Mouse (Mus musculus): ENCODE results near the gene Spon2.

The Spon2 gene

DNA sequence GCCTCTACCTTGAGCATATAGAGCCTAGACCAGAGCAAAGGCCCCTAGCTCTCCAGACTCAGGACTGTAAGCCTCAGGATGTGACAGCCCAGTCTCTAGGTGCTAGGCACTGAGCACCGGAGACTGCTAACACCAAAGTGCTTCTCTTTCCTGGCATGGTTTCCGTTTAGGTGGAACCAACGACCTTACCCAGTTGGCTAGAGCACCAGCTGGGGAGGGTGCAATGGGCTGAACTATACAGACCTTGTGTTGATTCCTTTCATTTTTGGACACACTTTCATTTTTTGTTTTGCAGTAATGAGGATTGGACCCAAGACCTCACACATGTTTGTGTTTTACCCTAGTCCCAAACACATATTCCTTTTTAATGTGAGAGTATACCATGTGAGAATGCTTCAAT is 7.7 kb downstream of the Spon2 start:
- Histone ChIP-seq H3K4me1 (replicated peaks; ENCODE audit: low read depth, low read length) (peaks cover 11% of the 10 kb centered on the region), H3K4me3 (replicated peaks; ENCODE audit: low read length) (no peak overlapping the region), H3K27me3 (ENCODE audit: insufficient read depth, low read length) (peaks cover 31% of the 10 kb centered on the region), H3K9me3 (ENCODE audit: low read length) (no peaks in the 10 kb centered on the region), H3K36me3 (ENCODE audit: insufficient read depth, low read length) (no peaks in the 10 kb centered on the region)
- TF ChIP-seq CTCF (conservative IDR thresholded peaks at IDR 0.05; ENCODE audit: low read length) (no peak), NANOG (IDR thresholded peaks at IDR 0.05; ENCODE audit: borderline replicate concordance, low read length) (no peak), POU5F1 (IDR thresholded peaks at IDR 0.05; ENCODE audit: borderline replicate concordance, low read length) (no peak)

DNA sequence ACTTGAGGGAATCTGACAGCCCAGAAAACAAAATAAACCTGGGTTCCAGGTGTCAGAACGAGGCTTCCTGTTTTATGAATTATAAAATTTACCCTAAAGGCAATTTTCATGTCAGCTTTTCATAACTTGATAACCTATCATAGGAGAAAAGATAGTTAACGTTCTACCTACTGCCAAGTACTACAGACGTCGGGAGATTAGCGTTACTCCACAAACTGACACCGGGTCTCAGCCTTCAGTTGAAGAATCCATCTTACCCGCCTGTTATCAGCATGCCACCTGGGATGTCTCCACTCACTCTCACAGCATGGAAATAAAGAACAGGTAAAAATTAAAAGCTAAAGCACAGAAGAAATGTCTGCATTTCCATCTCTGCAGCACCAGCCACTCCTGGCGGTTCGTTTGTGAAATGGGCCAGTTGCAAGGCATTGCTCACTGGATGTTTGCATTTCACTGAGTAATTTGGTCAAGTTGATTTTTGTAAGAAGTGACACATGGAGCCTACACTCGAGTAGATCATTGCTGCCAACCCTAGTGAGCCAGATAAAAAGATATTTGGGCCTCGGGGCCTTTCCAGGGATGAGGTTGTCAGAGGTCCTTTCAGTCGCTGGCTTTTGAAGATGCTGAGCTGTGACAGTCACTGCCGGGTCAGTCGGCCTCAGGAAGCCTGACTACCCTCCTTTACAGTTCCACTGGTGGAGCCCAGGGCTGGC is 9.6 kb downstream of the Spon2 start:
- no peaks in the 10 kb centered on the region for H3K4me1 ChIP-seq (replicated peaks; ENCODE audit: low read depth, low read length)
- TF ChIP-seq POU5F1 (IDR thresholded peaks at IDR 0.05; ENCODE audit: borderline replicate concordance, low read length) (no peak), NANOG (IDR thresholded peaks at IDR 0.05; ENCODE audit: borderline replicate concordance, low read length) (no peak), CTCF (conservative IDR thresholded peaks at IDR 0.05; ENCODE audit: low read length) (no peak)
- no peaks in the 10 kb centered on the region for H3K9me3 ChIP-seq (ENCODE audit: low read length)
- no peak overlapping the region for H3K4me3 ChIP-seq (replicated peaks; ENCODE audit: low read length)
- H3K27me3 ChIP-seq (ENCODE audit: insufficient read depth, low read length): peaks cover 30% of the 10 kb centered on the region
- no peaks in the 10 kb centered on the region for H3K36me3 ChIP-seq (ENCODE audit: insufficient read depth, low read length)

DNA sequence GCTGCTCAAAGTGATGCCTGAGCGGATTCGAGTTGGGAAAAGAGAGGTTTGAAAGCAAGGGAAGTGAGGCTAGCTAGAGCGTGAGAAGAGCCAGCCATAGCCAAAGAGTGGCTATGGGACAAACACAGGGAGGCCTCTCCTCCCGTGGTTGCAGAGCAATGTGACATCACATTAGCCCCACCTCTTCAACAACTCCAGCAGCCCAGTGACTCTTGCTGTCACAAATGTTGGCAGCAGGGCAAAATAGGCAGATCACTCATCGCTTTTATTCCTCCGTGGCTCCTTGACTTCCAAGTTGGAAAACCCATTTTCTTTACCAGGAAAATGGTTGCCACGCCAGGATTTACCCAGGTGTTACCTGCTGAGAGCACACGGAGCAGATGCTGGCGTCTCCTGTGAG is 11.1 kb downstream of the Spon2 start:
- H3K36me3 ChIP-seq (ENCODE audit: insufficient read depth, low read length): no peaks in the 10 kb centered on the region
- H3K27me3 ChIP-seq (ENCODE audit: insufficient read depth, low read length): peaks cover 24% of the 10 kb centered on the region
- no peak for TF ChIP-seq CTCF (conservative IDR thresholded peaks at IDR 0.05; ENCODE audit: low read length)
- no peak for TF ChIP-seq POU5F1 (IDR thresholded peaks at IDR 0.05; ENCODE audit: borderline replicate concordance, low read length)
- no peak for TF ChIP-seq NANOG (IDR thresholded peaks at IDR 0.05; ENCODE audit: borderline replicate concordance, low read length)
- H3K4me1 ChIP-seq (replicated peaks; ENCODE audit: low read depth, low read length): no peaks in the 10 kb centered on the region
- no peak overlapping the region for H3K4me3 ChIP-seq (replicated peaks; ENCODE audit: low read length)
- H3K9me3 ChIP-seq (ENCODE audit: low read length): no peaks in the 10 kb centered on the region

DNA sequence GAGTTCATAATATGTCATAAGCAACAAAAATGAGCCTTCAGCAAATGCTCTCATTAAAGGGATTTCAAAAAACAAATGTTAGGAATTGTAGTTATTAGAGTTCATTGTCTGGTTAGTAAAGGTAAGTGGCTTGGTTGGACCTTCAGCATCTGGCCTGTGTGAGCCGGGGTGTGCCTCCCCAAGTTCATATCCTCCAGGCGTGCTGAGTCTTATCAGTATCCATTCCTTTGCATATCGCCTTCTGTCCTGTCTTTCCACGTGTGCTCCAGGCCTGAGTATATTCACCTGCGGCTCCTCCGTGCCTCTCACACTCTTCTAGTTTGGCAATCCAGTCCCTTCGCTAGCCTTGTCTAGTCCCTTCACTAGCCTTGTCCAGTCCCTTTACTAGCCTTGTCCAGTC is 11.9 kb downstream of the Spon2 start:
- no peaks in the 10 kb centered on the region for H3K4me1 ChIP-seq (replicated peaks; ENCODE audit: low read depth, low read length)
- no peaks in the 10 kb centered on the region for H3K9me3 ChIP-seq (ENCODE audit: low read length)
- H3K4me3 ChIP-seq (replicated peaks; ENCODE audit: low read length): no peak overlapping the region
- no peaks in the 10 kb centered on the region for H3K36me3 ChIP-seq (ENCODE audit: insufficient read depth, low read length)
- TF ChIP-seq POU5F1 (IDR thresholded peaks at IDR 0.05; ENCODE audit: borderline replicate concordance, low read length) (no peak), NANOG (IDR thresholded peaks at IDR 0.05; ENCODE audit: borderline replicate concordance, low read length) (no peak), CTCF (conservative IDR thresholded peaks at IDR 0.05; ENCODE audit: low read length) (no peak)
- H3K27me3 ChIP-seq (ENCODE audit: insufficient read depth, low read length): peaks cover 30% of the 10 kb centered on the region

DNA sequence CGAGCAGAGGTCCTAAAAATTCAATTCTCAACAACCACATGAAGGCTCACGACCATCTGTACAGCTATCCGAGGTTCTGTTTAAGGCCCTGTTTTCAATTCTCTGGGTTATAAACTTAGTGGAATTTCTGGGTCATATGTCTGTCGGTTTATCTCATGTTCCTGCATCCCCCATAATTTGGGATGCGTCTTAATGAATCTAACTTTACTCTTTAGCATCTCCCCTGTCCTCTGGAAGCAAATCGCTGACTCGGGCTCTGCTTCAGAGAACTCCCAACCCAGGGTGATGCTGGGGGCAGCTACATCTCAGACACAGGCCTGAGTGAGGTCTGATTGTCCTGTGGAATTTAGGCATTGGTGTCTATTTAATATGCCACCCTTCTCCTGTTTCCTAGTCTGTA is 14.0 kb downstream of the Spon2 start:
- Histone ChIP-seq H3K27me3 (ENCODE audit: insufficient read depth, low read length) (peaks cover 35% of the 10 kb centered on the region), H3K4me1 (replicated peaks; ENCODE audit: low read depth, low read length) (no peaks in the 10 kb centered on the region), H3K36me3 (ENCODE audit: insufficient read depth, low read length) (no peaks in the 10 kb centered on the region), H3K9me3 (ENCODE audit: low read length) (no peaks in the 10 kb centered on the region), H3K4me3 (replicated peaks; ENCODE audit: low read length) (no peak overlapping the region)
- no peak for TF ChIP-seq CTCF (conservative IDR thresholded peaks at IDR 0.05; ENCODE audit: low read length)
- TF ChIP-seq NANOG (IDR thresholded peaks at IDR 0.05; ENCODE audit: borderline replicate concordance, low read length): no peak
- no peak for TF ChIP-seq POU5F1 (IDR thresholded peaks at IDR 0.05; ENCODE audit: borderline replicate concordance, low read length)

DNA sequence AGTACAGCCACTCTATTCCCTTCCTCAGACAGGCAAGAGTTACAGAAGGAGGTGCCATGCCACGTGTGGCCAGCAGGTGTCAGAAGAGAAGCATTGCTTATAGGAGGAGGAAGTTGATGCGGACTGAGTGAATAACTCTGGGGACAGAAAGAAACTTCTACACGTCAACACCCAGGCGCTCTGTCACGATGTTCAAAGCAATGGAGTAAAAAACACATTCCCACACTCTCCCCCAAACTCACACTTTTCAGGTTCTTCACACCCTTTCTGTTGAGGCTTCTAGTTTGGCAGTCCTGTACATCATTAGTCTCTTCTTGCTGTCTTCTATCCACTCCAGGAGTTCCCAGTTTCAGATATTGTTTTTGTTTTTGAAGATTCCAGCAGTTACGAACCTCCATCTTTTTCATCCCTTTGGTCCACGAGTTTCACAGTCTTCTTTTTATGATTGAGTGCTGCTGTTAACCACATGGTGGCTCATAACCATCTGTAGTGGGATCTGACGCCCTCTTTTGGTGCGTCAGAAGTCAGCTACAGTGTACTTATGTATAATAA is 14.5 kb downstream of the Spon2 start:
- no peaks in the 10 kb centered on the region for H3K36me3 ChIP-seq (ENCODE audit: insufficient read depth, low read length)
- no peaks in the 10 kb centered on the region for H3K9me3 ChIP-seq (ENCODE audit: low read length)
- TF ChIP-seq NANOG (IDR thresholded peaks at IDR 0.05; ENCODE audit: borderline replicate concordance, low read length): no peak
- TF ChIP-seq POU5F1 (IDR thresholded peaks at IDR 0.05; ENCODE audit: borderline replicate concordance, low read length): no peak
- TF ChIP-seq CTCF (conservative IDR thresholded peaks at IDR 0.05; ENCODE audit: low read length): peak; percentile 95
- no peaks in the 10 kb centered on the region for H3K4me1 ChIP-seq (replicated peaks; ENCODE audit: low read depth, low read length)
- H3K27me3 ChIP-seq (ENCODE audit: insufficient read depth, low read length): peaks cover 33% of the 10 kb centered on the region
- no peak overlapping the region for H3K4me3 ChIP-seq (replicated peaks; ENCODE audit: low read length)

DNA sequence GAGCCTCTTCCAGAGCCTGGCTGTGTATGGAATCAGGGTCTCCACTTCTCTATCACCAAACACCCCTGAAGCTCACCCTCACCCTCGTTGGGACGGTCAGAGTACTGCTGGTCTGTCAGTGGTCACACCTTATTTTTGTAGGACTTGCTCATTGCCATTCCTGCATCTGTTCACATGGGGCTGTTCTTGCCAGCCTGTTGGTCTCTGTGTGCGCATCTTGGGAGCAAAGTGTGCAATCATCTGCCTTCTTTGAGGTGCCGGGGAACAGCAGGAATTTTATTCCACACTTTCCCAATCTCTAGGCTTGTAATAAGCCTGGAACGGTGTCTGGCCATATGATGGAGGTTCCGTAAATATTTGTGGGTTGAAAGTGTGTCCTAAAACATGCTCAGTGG is 15.1 kb downstream of the Spon2 start:
- no peak overlapping the region for H3K4me3 ChIP-seq (replicated peaks; ENCODE audit: low read length)
- TF ChIP-seq CTCF (conservative IDR thresholded peaks at IDR 0.05; ENCODE audit: low read length): no peak
- no peak for TF ChIP-seq POU5F1 (IDR thresholded peaks at IDR 0.05; ENCODE audit: borderline replicate concordance, low read length)
- TF ChIP-seq NANOG (IDR thresholded peaks at IDR 0.05; ENCODE audit: borderline replicate concordance, low read length): no peak

DNA sequence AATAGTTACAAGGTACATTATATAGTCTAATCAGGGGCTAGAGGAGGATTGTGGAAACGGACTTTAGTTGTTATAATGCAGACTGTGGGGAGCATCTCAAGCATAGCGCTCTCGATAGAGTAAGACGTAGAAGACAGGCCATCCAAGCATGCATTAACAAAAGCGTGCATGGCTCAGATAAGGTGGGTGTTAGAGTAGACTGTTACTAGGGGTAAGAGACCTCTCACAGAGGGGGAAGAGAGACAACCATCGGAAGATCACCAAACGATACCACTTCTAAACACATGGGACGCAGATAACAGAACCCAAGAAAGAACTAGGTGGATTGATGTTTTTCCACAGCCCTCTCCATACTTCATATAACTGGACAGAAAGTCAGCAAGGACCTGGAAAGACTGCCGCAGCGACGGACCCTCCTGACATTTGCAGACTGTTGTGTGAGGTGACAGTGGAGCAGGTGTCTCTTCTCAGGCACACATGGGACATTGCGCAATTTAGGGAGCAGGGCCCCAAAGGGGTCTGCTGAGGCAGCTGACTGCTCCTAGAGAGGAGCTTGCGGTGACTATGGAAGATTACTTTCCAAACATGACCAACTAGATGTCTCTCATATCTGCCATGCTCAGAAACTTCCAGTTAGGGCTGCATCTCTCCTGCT is 15.6 kb downstream of the Spon2 start:
- H3K27me3 ChIP-seq (ENCODE audit: insufficient read depth, low read length): peaks cover 36% of the 10 kb centered on the region
- no peaks in the 10 kb centered on the region for H3K36me3 ChIP-seq (ENCODE audit: insufficient read depth, low read length)
- H3K4me3 ChIP-seq (replicated peaks; ENCODE audit: low read length): no peak overlapping the region
- no peaks in the 10 kb centered on the region for H3K4me1 ChIP-seq (replicated peaks; ENCODE audit: low read depth, low read length)
- no peaks in the 10 kb centered on the region for H3K9me3 ChIP-seq (ENCODE audit: low read length)
- TF ChIP-seq POU5F1 (IDR thresholded peaks at IDR 0.05; ENCODE audit: borderline replicate concordance, low read length) (no peak), NANOG (IDR thresholded peaks at IDR 0.05; ENCODE audit: borderline replicate concordance, low read length) (no peak), CTCF (conservative IDR thresholded peaks at IDR 0.05; ENCODE audit: low read length) (no peak)

More for the DNA sequence above, 15.1 kb downstream of the Spon2 start:
- no peaks in the 10 kb centered on the region for H3K9me3 ChIP-seq (ENCODE audit: low read length)
- no peaks in the 10 kb centered on the region for H3K4me1 ChIP-seq (replicated peaks; ENCODE audit: low read depth, low read length)
- H3K27me3 ChIP-seq (ENCODE audit: insufficient read depth, low read length): peaks cover 36% of the 10 kb centered on the region
- H3K36me3 ChIP-seq (ENCODE audit: insufficient read depth, low read length): no peaks in the 10 kb centered on the region
